Mouse (Mus musculus): ENCODE measurements around the gene Tuba4a. TPM values are rescaled to one million over a fixed set of nuclear protein-coding genes. Genes with fewer than 3 reads are reported as not detected.

The Tuba4a gene
- polyA plus RNA-seq (2014; fragmentation: Nextera tagmentation; extraction: Ambion mirVana), result 17.3 and 18.9 TPM in 2 replicates

DNA sequence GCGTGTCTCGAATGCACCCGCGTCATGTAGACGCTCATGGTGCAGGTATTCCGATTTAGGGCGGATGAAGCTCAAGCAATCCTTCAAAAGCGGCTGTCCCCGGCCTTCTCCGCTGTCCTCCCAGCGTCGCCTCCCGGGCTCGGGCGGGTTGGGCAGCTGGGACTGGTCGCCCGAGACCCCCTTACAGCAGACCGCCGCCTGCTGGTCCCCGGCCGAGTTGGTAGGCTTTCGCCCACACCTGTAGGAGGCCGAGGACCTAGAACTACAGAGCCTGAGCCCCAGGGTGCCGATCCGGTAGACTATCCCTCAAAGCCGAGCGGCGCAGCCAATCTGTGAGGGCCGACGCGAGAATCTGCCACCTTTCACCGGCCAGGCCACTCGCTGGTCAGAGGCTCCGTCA is at the start of gene Tuba4a:
TSS of gene Tuba4a (minus strand) at position 335 of the 400 bp plus-strand sequence.
- H3K4me1 ChIP-seq (ENCODE audit: control insufficient read depth, insufficient read depth, low read length), result peaks cover 3% of the 10 kb centered on the region
- H3K36me3 ChIP-seq (replicated peaks; ENCODE audit: control insufficient read depth, insufficient read depth, low read depth, low read length), result no peaks in the 10 kb centered on the region
- no peaks in the 10 kb centered on the region for H3K9me3 ChIP-seq (replicated peaks; ENCODE audit: control insufficient read depth, low read length)
- H3K4me3 ChIP-seq (ENCODE audit: low read depth, low read length), result peak within 1 kb of the TSS; percentile 41
- H3K27ac ChIP-seq (replicated peaks; ENCODE audit: low read depth, low read length), result no peak within 1 kb of the TSS
- peak within 1 kb of the TSS; percentile 81 for H3K4me2 ChIP-seq (ENCODE audit: low read depth, low read length)
- peak within 1 kb of the TSS; percentile 29; the same call in 1 of the 2 replicates for H3K9ac ChIP-seq (replicated peaks; ENCODE audit: low read length)
- peaks cover 34% of the 10 kb centered on the region for H3K27me3 ChIP-seq (ENCODE audit: control insufficient read depth, insufficient read depth, low read length)
- under 1% methylated on average over 34 of the region's 34 CpGs for WGBS
- ATAC-seq (replicated peaks; ENCODE audit: insufficient number of reproducible peaks, low FRiP score, low TSS enrichment, low read depth) (peak; percentile 65; the same call in 1 of the 2 replicates), DNase-seq (ENCODE audit: low spot score) (peak; percentile 43)

DNA sequence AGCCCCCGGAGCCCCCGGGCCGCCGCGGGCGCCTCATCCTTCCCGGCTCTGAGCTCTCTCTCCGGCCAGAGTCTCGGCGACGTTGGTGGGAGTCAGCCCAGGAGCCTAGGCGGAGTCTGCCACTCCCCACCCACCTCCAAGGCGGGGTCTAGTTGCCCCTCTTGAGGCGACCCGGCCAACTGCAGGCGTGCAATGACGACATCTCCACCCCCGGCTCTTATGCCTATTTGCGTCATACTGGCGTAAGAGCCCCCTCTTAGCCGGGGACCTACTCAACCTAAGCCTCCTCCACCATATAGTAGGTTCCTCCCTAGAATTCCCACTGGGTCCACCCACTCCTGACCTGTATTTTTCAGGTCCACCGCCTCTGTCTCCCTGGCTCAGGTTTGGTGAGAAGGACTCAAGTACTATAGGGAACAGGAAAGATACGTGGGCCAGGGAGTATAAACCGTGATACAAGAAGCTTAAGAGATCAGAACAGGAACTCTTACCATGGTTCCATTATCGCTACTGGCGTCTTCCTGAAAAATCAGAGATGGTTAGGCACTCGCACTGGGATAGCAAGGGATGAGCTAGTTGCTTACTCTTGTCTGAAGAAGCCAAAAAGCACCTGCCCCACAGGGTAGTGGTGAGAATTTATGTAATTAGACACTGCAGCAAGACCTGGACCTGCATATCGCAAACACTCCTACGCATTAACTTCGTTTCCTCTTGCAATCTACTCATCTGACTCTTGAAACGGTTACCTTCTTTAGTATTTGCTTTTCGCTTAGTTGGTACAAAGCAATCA is 44.6 kb upstream of the Tuba4a start, which contains the start of gene Ptprn:
TSS of gene Ptprn (minus strand) at position 412 of the 790 bp plus-strand sequence.
- 11% methylated on average over 32 of the region's 32 CpGs for WGBS
- H3K9me3 ChIP-seq (replicated peaks; ENCODE audit: control insufficient read depth, low read length), result no peaks in the 10 kb centered on the region
- H3K4me2 ChIP-seq (ENCODE audit: low read depth, low read length), result 0 out of 2 replicates have a peak within 1 kb of the TSS, but pooled peaks have one; percentile 25
- no peak within 1 kb of the TSS for H3K4me3 ChIP-seq (ENCODE audit: low read depth, low read length)
- DNase-seq (ENCODE audit: low spot score) (no peak), ATAC-seq (replicated peaks; ENCODE audit: insufficient number of reproducible peaks, low FRiP score, low TSS enrichment, low read depth) (0 out of 2 replicates have a peak, but pooled peaks have one; percentile 65)
- H3K27me3 ChIP-seq (ENCODE audit: control insufficient read depth, insufficient read depth, low read length), result peaks cover 23% of the 10 kb centered on the region
- no peaks in the 10 kb centered on the region for H3K36me3 ChIP-seq (replicated peaks; ENCODE audit: control insufficient read depth, insufficient read depth, low read depth, low read length)
- no peak within 1 kb of the TSS for H3K27ac ChIP-seq (replicated peaks; ENCODE audit: low read depth, low read length)
- H3K9ac ChIP-seq (replicated peaks; ENCODE audit: low read length), result no peak within 1 kb of the TSS
- no peaks in the 10 kb centered on the region for H3K4me1 ChIP-seq (ENCODE audit: control insufficient read depth, insufficient read depth, low read length)

DNA sequence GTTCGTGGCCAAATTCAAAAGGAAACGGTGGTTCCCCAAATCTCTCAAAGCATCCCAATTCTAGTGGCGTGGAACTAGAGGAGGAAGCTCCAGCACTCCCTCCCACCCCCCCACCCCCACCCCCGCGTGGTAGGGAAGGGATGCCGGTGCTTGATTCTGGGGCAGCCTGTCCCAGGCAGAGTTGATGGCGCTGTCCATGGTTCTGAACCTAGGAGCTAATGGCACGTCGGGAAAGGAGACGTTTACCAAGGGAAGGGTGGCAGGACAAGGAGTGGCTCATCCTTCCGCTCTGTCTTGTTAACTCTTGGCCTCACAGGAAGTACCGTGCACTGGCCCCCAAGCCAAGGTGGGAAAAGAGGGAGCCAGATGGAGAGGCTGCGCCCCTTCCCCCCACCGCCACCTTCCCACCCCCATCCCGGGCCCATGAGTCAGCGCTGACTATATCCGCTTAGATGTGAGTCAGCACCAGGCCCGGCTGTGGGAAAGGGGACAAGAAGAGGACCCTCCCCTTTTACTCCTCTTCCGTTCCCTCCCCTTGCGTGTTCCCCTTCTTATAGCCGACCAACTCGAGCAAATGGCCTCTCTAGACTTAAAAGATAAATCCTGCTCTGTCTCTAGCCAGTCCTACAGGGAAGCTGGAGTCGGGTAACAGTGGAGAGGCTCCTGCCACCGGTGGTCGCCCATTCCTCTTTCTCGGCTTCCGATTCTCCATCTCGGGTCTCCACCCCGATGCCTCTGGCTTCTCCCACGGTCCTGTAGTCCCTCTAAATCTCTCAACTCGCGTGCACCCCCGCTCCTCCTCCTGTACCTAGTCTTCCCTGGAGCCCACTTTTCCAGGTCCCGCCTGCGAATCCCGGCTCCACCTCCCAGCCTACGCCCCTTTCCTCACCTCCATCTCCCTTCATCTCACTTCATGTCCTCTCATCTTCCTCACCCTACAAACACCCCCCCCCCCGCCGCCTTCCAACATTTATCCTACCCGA is 43.6 kb upstream of the Tuba4a start:
- Histone ChIP-seq H3K4me3 (ENCODE audit: low read depth, low read length) (no peak overlapping the region), H3K36me3 (replicated peaks; ENCODE audit: control insufficient read depth, insufficient read depth, low read depth, low read length) (no peaks in the 10 kb centered on the region), H3K27me3 (ENCODE audit: control insufficient read depth, insufficient read depth, low read length) (peaks cover 23% of the 10 kb centered on the region), H3K27ac (replicated peaks; ENCODE audit: low read depth, low read length) (no peak overlapping the region), H3K4me2 (ENCODE audit: low read depth, low read length) (0 out of 2 replicates have a peak overlapping the region, but pooled peaks have one; percentile 25), H3K9me3 (replicated peaks; ENCODE audit: control insufficient read depth, low read length) (no peaks in the 10 kb centered on the region), H3K4me1 (ENCODE audit: control insufficient read depth, insufficient read depth, low read length) (no peaks in the 10 kb centered on the region), H3K9ac (replicated peaks; ENCODE audit: low read length) (no peak overlapping the region)
- 2% methylated on average over 40 of the region's 40 CpGs for WGBS
- ATAC-seq (replicated peaks; ENCODE audit: insufficient number of reproducible peaks, low FRiP score, low TSS enrichment, low read depth), result peak; percentile 34; the same call in 1 of the 2 replicates
- peak; percentile 87 for DNase-seq (ENCODE audit: low spot score)

DNA sequence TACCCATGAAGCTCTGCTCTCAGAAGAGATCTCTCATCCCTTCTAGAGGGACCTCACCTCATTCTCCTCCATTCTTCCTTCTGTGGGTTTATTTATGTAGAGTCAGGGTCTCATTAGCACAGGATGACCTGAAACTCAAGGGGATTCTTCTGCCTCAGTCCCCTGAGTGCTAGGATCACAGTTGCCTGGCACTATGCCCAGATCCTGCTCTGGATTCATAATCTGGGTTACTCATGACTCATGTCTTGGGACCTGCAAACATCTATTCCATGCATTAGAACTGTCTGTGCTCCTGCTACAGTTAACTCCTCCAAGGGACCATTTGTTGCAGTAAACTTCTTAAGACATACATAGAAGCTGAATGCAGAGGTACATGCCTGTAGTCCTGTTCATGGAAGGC is 41.6 kb upstream of the Tuba4a start:
- no peak for ATAC-seq (replicated peaks; ENCODE audit: insufficient number of reproducible peaks, low FRiP score, low TSS enrichment, low read depth)
- no peak overlapping the region for H3K9ac ChIP-seq (replicated peaks; ENCODE audit: low read length)
- no peaks in the 10 kb centered on the region for H3K36me3 ChIP-seq (replicated peaks; ENCODE audit: control insufficient read depth, insufficient read depth, low read depth, low read length)
- H3K9me3 ChIP-seq (replicated peaks; ENCODE audit: control insufficient read depth, low read length), result no peaks in the 10 kb centered on the region
- no peaks in the 10 kb centered on the region for H3K4me1 ChIP-seq (ENCODE audit: control insufficient read depth, insufficient read depth, low read length)
- H3K4me2 ChIP-seq (ENCODE audit: low read depth, low read length), result no peak overlapping the region
- no peak overlapping the region for H3K27ac ChIP-seq (replicated peaks; ENCODE audit: low read depth, low read length)
- no peak for DNase-seq (ENCODE audit: low spot score)
- peaks cover 23% of the 10 kb centered on the region for H3K27me3 ChIP-seq (ENCODE audit: control insufficient read depth, insufficient read depth, low read length)
- no peak overlapping the region for H3K4me3 ChIP-seq (ENCODE audit: low read depth, low read length)

DNA sequence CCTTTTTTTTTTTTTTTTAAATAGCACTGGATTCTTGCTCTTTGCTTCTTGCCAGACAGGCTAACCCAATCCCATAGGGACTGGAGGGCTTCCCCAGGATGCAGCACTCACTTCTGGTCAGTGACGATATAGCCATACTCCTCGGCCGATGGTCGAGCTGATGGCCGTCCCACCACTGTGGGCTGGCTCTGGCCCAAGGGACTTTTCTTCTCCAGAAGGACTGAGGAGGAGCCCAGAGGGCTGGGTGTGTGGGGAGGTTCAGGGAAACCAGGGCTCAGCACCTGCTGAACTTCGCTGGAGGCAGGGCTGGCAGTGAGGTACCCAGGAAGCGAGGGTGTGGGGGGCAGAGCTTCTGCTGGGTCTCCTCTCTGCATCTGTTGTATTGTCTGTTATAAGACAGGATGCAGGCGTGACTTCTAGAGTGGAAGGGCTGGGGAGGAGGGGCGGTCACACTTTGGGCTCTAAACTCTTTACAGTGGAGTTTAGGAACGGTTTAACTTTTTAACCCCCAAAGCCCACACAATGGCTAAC is 35.9 kb upstream of the Tuba4a start:
- Histone ChIP-seq H3K27ac (replicated peaks; ENCODE audit: low read depth, low read length) (no peak overlapping the region), H3K4me3 (ENCODE audit: low read depth, low read length) (no peak overlapping the region), H3K36me3 (replicated peaks; ENCODE audit: control insufficient read depth, insufficient read depth, low read depth, low read length) (no peaks in the 10 kb centered on the region), H3K9me3 (replicated peaks; ENCODE audit: control insufficient read depth, low read length) (no peaks in the 10 kb centered on the region), H3K27me3 (ENCODE audit: control insufficient read depth, insufficient read depth, low read length) (no peaks in the 10 kb centered on the region), H3K9ac (replicated peaks; ENCODE audit: low read length) (no peak overlapping the region), H3K4me1 (ENCODE audit: control insufficient read depth, insufficient read depth, low read length) (no peaks in the 10 kb centered on the region), H3K4me2 (ENCODE audit: low read depth, low read length) (no peak overlapping the region)
- no peak for DNase-seq (ENCODE audit: low spot score)
- no peak for ATAC-seq (replicated peaks; ENCODE audit: insufficient number of reproducible peaks, low FRiP score, low TSS enrichment, low read depth)
- 65% methylated on average over 10 of the region's 10 CpGs for WGBS

DNA sequence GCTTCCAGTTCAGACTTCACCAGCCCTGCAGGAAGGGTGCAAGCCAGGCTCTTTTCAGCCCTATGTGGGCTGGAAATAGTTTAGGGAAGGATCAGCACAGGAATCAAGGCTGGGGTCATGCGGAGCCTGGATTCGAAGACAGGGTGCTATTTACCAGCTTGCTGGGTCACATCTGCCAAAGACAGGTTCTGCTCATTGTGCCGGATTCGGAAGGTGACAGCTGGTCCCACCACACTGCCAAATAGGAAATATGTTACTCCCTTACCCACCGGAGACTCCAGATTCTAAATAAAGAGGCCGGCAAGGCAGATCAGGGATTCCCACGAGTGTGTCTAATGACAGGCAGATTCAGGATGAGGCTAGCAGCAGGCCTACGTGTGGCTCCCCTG is 35.0 kb upstream of the Tuba4a start:
- no peak for ATAC-seq (replicated peaks; ENCODE audit: insufficient number of reproducible peaks, low FRiP score, low TSS enrichment, low read depth)
- Histone ChIP-seq H3K27ac (replicated peaks; ENCODE audit: low read depth, low read length) (no peak overlapping the region), H3K4me3 (ENCODE audit: low read depth, low read length) (no peak overlapping the region), H3K4me1 (ENCODE audit: control insufficient read depth, insufficient read depth, low read length) (no peaks in the 10 kb centered on the region), H3K27me3 (ENCODE audit: control insufficient read depth, insufficient read depth, low read length) (no peaks in the 10 kb centered on the region), H3K9ac (replicated peaks; ENCODE audit: low read length) (no peak overlapping the region), H3K9me3 (replicated peaks; ENCODE audit: control insufficient read depth, low read length) (no peaks in the 10 kb centered on the region), H3K4me2 (ENCODE audit: low read depth, low read length) (no peak overlapping the region), H3K36me3 (replicated peaks; ENCODE audit: control insufficient read depth, insufficient read depth, low read depth, low read length) (no peaks in the 10 kb centered on the region)
- DNase-seq (ENCODE audit: low spot score), result no peak
- 68% methylated on average over 8 of the region's 8 CpGs for WGBS

DNA sequence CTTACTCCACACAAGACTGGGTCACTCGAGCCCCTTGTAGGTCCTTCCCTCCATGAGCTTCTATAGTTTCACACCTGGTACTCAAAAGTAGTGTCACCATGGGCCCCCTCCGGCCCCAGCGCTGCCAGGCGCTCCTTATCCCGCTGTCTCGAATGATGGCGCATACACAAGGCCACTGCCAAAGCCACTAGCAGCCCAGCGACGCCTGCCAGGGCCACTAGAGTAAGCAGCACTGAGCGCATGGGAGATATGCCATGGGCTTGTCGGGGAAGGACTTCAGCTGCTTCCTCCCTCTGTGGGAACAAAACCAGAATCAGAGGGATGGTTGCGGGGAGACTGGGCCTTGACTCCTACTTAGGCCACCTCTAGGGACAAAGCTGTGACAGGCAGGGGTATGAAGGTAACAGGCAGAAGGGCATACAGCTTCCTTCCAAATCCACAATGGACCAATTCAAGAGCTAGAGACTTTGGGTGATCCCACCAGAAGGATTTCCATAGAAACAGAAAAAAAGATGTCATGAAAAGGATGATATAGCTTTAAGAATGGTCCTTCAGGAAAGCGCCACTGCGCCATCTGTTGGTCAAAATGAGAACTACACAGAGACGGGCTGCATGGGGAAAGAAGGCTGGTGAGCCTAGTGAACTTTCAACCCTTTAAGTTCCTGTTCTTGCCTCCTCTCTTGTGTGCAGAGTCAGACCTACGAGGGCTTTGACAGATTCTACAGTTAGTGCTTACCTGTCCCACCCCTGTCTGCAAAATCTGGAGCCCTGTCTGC is 34.4 kb upstream of the Tuba4a start:
- Histone ChIP-seq H3K4me2 (ENCODE audit: low read depth, low read length) (no peak overlapping the region), H3K27ac (replicated peaks; ENCODE audit: low read depth, low read length) (no peak overlapping the region), H3K36me3 (replicated peaks; ENCODE audit: control insufficient read depth, insufficient read depth, low read depth, low read length) (no peaks in the 10 kb centered on the region), H3K27me3 (ENCODE audit: control insufficient read depth, insufficient read depth, low read length) (no peaks in the 10 kb centered on the region), H3K4me3 (ENCODE audit: low read depth, low read length) (no peak overlapping the region), H3K4me1 (ENCODE audit: control insufficient read depth, insufficient read depth, low read length) (no peaks in the 10 kb centered on the region), H3K9me3 (replicated peaks; ENCODE audit: control insufficient read depth, low read length) (no peaks in the 10 kb centered on the region), H3K9ac (replicated peaks; ENCODE audit: low read length) (no peak overlapping the region)
- WGBS, result 65% methylated on average over 16 of the region's 16 CpGs
- DNase-seq (ENCODE audit: low spot score) (peak; percentile 86), ATAC-seq (replicated peaks; ENCODE audit: insufficient number of reproducible peaks, low FRiP score, low TSS enrichment, low read depth) (no peak)
